Mouse (Mus musculus) embryonic stem cell, embryonic (primary cell): ENCODE results near the gene Tnrc6b.
"Not testable (repeated sequence)": the region's sequence is repeated elsewhere in the genome, so short reads cannot be mapped to it uniquely, and the experiment has no call there.

ENCODE experiments used
- CTCF ChIA-PET, 4 experiments: fragments of 300-600 bp in 2 of 4; fragments of 350-600 bp in 2 of 4; sonication (Branson Sonifier 250); formaldehyde crosslinking; loops; one replicate each; lab custom pipeline; 2022; ENCODE audit warnings: inconsistent platforms in 2 of 4; lab: Charles Lee
- POLR2A ChIA-PET, 4 experiments: fragments of 300-600 bp in 2 of 4; fragments of 350-600 bp in 2 of 4; sonication (Branson Sonifier 250); formaldehyde crosslinking; loops; one replicate each; lab custom pipeline; 2022; ENCODE audit warnings: antibody characterized with exemption in 4 of 4, inconsistent platforms in 1 of 4; lab: Charles Lee

Gene Tnrc6b

GRCm38 (mm10) chr15:80832808-80833207, 121.7 kb downstream of the Tnrc6b start:
- ChIA-PET POLR2A (interaction anchor here in 3 of 4 experiments (0.6 to 1.0 kb wide), 5 partner anchors 9 to 691 kb away, joined by 3 to 6 read pairs (median 3); no protein-coding TSS in a partner anchor), CTCF (interaction anchor here in 2 of 4 experiments (0.7 kb wide), 2 partner anchors 9 to 28 kb away, joined by 3 to 5 read pairs; no protein-coding TSS in a partner anchor)

- CTCF ChIA-PET: no interaction called here
- POLR2A ChIA-PET: interaction anchor here in 1 of 4 experiments (0.6 to 1.4 kb wide), 5 partner anchors 20 to 741 kb away, joined by 3 to 4 read pairs (median 4); partner anchors contain the start of gene Tnrc6b
Measured at GRCm38 (mm10) chr15:80836246-80836645, 125.1 kb downstream of the Tnrc6b start.

GRCm38 (mm10) chr15:80838836-80839235, 127.7 kb downstream of the Tnrc6b start:
- ChIA-PET CTCF (interaction anchor here in 2 of 4 experiments (0.5 to 1.3 kb wide), 3 partner anchors 10 to 166 kb away, joined by 3 to 4 read pairs (median 4); no protein-coding TSS in a partner anchor), POLR2A (interaction anchor here in 3 of 4 experiments (0.7 to 1.8 kb wide), 6 partner anchors 10 to 342 kb away, joined by 3 to 6 read pairs (median 3); no protein-coding TSS in a partner anchor)

GRCm38 (mm10) chr15:80839653-80840420, 128.7 kb downstream of the Tnrc6b start:
- CTCF ChIA-PET: interaction anchor here in 1 of 4 experiments (0.6 to 1.1 kb wide), 3 partner anchors 9 to 112 kb away, joined by 3 to 6 read pairs (median 3); no protein-coding TSS in a partner anchor

GRCm38 (mm10) chr15:80844262-80844661, 133.1 kb downstream of the Tnrc6b start:
- POLR2A ChIA-PET: no interaction called here

More at GRCm38 (mm10) chr15:80839653-80840420, 128.7 kb downstream of the Tnrc6b start:
- POLR2A ChIA-PET: interaction anchor here in 2 of 4 experiments (0.7 to 1.8 kb wide), 7 partner anchors 11 to 129 kb away, joined by 3 to 6 read pairs (median 3); no protein-coding TSS in a partner anchor

GRCm38 (mm10) chr15:80844926-80845325, 133.8 kb downstream of the Tnrc6b start:
- ChIA-PET POLR2A (no interaction called here), CTCF (no interaction called here)

More at GRCm38 (mm10) chr15:80844262-80844661, 133.1 kb downstream of the Tnrc6b start:
- CTCF ChIA-PET: no interaction called here

- ChIA-PET CTCF (interaction anchor here in 2 of 4 experiments (0.7 to 1.2 kb wide), 4 partner anchors 26 to 139 kb away, joined by 3 to 11 read pairs (median 3); partner anchors contain the start of gene Tnrc6b (in 1 of the 2)), POLR2A (interaction anchor here in 2 of 4 experiments (0.6 to 1.5 kb wide), 5 partner anchors 8 to 93 kb away, joined by 3 read pairs; no protein-coding TSS in a partner anchor)
Measured at GRCm38 (mm10) chr15:80850004-80850403, 138.9 kb downstream of the Tnrc6b start.

GRCm38 (mm10) chr15:80850682-80851475, 139.8 kb downstream of the Tnrc6b start:
- POLR2A ChIA-PET: interaction anchor here in 2 of 4 experiments (0.9 to 3.0 kb wide), 8 partner anchors 9 to 140 kb away, joined by 3 to 13 read pairs (median 4); partner anchors contain the start of gene Tnrc6b (in 2 of the 2)
- CTCF ChIA-PET: interaction anchor here in 2 of 4 experiments (0.7 to 1.7 kb wide), 3 partner anchors 27 to 158 kb away, joined by 3 read pairs; partner anchors contain the start of gene Tnrc6b (in 1 of the 2)

- ChIA-PET POLR2A (interaction anchor here in 2 of 4 experiments (0.6 to 3.0 kb wide), 11 partner anchors 13 to 1300 kb away, joined by 3 to 13 read pairs (median 4); partner anchors contain the start of genes Tnrc6b (in 2 of the 2) and Mrtfa (in 1 of the 2)), CTCF (interaction anchor here in 1 of 4 experiments (0.6 to 1.7 kb wide), 2 partner anchors 141 to 867 kb away, joined by 3 read pairs; partner anchors contain the start of gene Tnrc6b)
Measured at GRCm38 (mm10) chr15:80852122-80852521, 141.0 kb downstream of the Tnrc6b start.

- ChIA-PET CTCF (interaction anchor here in 1 of 4 experiments (0.6 kb wide), 1 partner anchor 867 kb away, joined by 3 read pairs; no protein-coding TSS in a partner anchor), POLR2A (interaction anchor here in 3 of 4 experiments (0.7 to 3.0 kb wide), 9 partner anchors 13 to 338 kb away, joined by 3 to 13 read pairs (median 4); partner anchors contain the start of genes Tnrc6b (in 2 of the 3) and Mrtfa (in 1 of the 3))
Measured at GRCm38 (mm10) chr15:80852527-80852926, 141.4 kb downstream of the Tnrc6b start.

GRCm38 (mm10) chr15:80859366-80859765, 148.3 kb downstream of the Tnrc6b start:
- CTCF ChIA-PET: no interaction called here
- POLR2A ChIA-PET: interaction anchor here in 2 of 4 experiments (1.0 to 1.2 kb wide), 3 partner anchors 11 to 64 kb away, joined by 3 read pairs; no protein-coding TSS in a partner anchor

GRCm38 (mm10) chr15:80861302-80861701, 150.2 kb downstream of the Tnrc6b start:
- ChIA-PET CTCF (interaction anchor here in 2 of 4 experiments (0.5 to 0.6 kb wide), 2 partner anchors 29 to 97 kb away, joined by 3 to 5 read pairs; no protein-coding TSS in a partner anchor), POLR2A (no interaction called here)

- ChIA-PET POLR2A (no interaction called here), CTCF (interaction anchor here in 2 of 4 experiments (0.5 to 0.6 kb wide), 2 partner anchors 90 to 96 kb away, joined by 3 read pairs; no protein-coding TSS in a partner anchor)
Measured at GRCm38 (mm10) chr15:80862027-80862426, 150.9 kb downstream of the Tnrc6b start.

- POLR2A ChIA-PET: interaction anchor here in 1 of 4 experiments (2.7 kb wide), 1 partner anchor 158 kb away, joined by 6 read pairs; the partner anchor contains the start of gene Tnrc6b
- CTCF ChIA-PET: not testable (repeated sequence)
Measured at GRCm38 (mm10) chr15:80868603-80869002, 157.5 kb downstream of the Tnrc6b start.

- ChIA-PET CTCF (no interaction called here), POLR2A (interaction anchor here in 1 of 4 experiments (1.0 kb wide), 1 partner anchor 77 kb away, joined by 3 read pairs; no protein-coding TSS in a partner anchor)
Measured at GRCm38 (mm10) chr15:80874726-80875125, 163.6 kb downstream of the Tnrc6b start.

- ChIA-PET POLR2A (interaction anchor here in 2 of 4 experiments (0.6 to 2.1 kb wide), 7 partner anchors 11 to 125 kb away, joined by 3 to 6 read pairs (median 3); no protein-coding TSS in a partner anchor), CTCF (no interaction called here)
Measured at GRCm38 (mm10) chr15:80876231-80876630, 165.1 kb downstream of the Tnrc6b start.

- POLR2A ChIA-PET: interaction anchor here in 2 of 4 experiments (0.5 to 1.7 kb wide), 2 partner anchors 9 to 980 kb away, joined by 4 to 7 read pairs; no protein-coding TSS in a partner anchor
Measured at GRCm38 (mm10) chr15:80884095-80884494, 173.0 kb downstream of the Tnrc6b start.

More at GRCm38 (mm10) chr15:80884095-80884494, 173.0 kb downstream of the Tnrc6b start:
- CTCF ChIA-PET: no interaction called here
